Mouse (Mus musculus): ENCODE measurements around the gene Tnip1. TPM values are rescaled to one million over a fixed set of nuclear protein-coding genes. Genes with fewer than 3 reads are reported as not detected.
A peak's percentile ranks its signal among the peaks of the same experiment; 100 is the strongest.

Tnip1 gene
- 14.4 and 18.4 TPM in 2 replicates for polyA plus RNA-seq (2011; ENCODE audit: insufficient read length, low read depth, missing spikeins)

- no peaks in the 10 kb centered on the region for H3K4me1 ChIP-seq (ENCODE audit: control insufficient read depth, insufficient read depth, low read length)
- H3K4me3 ChIP-seq (ENCODE audit: insufficient read depth, low read length): no peak within 1 kb of the TSS
- no peak within 1 kb of the TSS for H3K27ac ChIP-seq (ENCODE audit: insufficient read depth, low read length)
- no peak for TF ChIP-seq POLR2A (IDR thresholded peaks at IDR 0.05; ENCODE audit: low read depth, low read length)
- TF ChIP-seq CTCF (IDR thresholded peaks at IDR 0.05; ENCODE audit: borderline replicate concordance, insufficient read depth, low read length): no peak
Measured at GRCm38 (mm10) chr11:54962810-54963209, at the start of gene Tnip1. Tnip1 (minus strand) TSS chr11:54962917.

DNA sequence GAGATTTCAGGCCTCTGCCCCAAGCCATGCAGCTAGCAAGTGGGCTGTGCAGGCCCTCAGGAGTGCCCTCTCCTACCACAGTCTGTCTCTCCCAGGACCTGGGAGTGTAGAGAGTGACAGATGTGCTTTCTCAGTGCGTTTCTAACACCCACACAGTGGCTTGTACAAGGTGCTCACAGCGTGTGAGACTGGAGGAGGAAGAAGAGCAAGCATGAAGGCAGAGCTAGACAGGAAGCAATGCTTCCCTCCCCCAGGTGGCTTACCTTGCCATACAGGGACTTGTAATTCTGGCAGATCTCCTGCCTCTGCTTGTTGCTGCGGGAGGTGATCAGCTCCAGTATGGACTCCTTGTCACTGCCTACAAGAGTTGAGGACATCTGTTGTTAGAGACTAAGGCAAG lies 48.7 kb upstream of the Tnip1 start:
- no peak for TF ChIP-seq CTCF (IDR thresholded peaks at IDR 0.05; ENCODE audit: borderline replicate concordance, insufficient read depth, low read length)
- TF ChIP-seq POLR2A (IDR thresholded peaks at IDR 0.05; ENCODE audit: low read depth, low read length): no peak
- Histone ChIP-seq H3K4me3 (ENCODE audit: insufficient read depth, low read length) (no peak overlapping the region), H3K4me1 (ENCODE audit: control insufficient read depth, insufficient read depth, low read length) (no peaks in the 10 kb centered on the region)

GRCm38 (mm10) chr11:55008230-55008629 lies 45.5 kb upstream of the Tnip1 start:
- TF ChIP-seq CTCF (IDR thresholded peaks at IDR 0.05; ENCODE audit: borderline replicate concordance, insufficient read depth, low read length) (no peak), POLR2A (IDR thresholded peaks at IDR 0.05; ENCODE audit: low read depth, low read length) (no peak)
- H3K4me1 ChIP-seq (ENCODE audit: control insufficient read depth, insufficient read depth, low read length): no peaks in the 10 kb centered on the region
- no peak overlapping the region for H3K27ac ChIP-seq (ENCODE audit: insufficient read depth, low read length)
- no peak overlapping the region for H3K4me3 ChIP-seq (ENCODE audit: insufficient read depth, low read length)

More for the DNA sequence above, 48.7 kb upstream of the Tnip1 start:
- no peak overlapping the region for H3K27ac ChIP-seq (ENCODE audit: insufficient read depth, low read length)

DNA sequence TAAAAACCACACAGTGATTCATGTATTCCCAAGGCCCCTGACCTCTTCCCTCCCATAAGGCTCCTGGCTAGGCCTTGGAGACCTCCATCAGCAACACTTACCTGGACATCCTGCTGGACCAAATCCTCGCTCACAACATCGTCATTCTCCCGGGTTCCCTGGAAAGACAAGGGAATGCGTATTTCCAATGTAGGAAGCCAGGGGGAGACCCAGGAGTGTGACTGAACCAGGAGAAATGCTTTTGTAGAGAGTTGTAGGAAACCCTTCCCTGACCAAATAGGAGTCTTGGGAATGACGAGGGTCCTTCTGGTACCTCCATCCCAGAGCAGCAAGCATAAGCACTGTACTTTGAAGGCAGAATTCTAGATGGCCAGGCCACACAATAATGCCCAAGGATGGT lies 43.0 kb upstream of the Tnip1 start:
- H3K27ac ChIP-seq (ENCODE audit: insufficient read depth, low read length): no peak overlapping the region
- no peaks in the 10 kb centered on the region for H3K4me1 ChIP-seq (ENCODE audit: control insufficient read depth, insufficient read depth, low read length)
- H3K4me3 ChIP-seq (ENCODE audit: insufficient read depth, low read length): no peak overlapping the region
- no peak for TF ChIP-seq POLR2A (IDR thresholded peaks at IDR 0.05; ENCODE audit: low read depth, low read length)
- no peak for TF ChIP-seq CTCF (IDR thresholded peaks at IDR 0.05; ENCODE audit: borderline replicate concordance, insufficient read depth, low read length)

GRCm38 (mm10) chr11:55004970-55005502 lies 42.3 kb upstream of the Tnip1 start:
- no peak for TF ChIP-seq POLR2A (IDR thresholded peaks at IDR 0.05; ENCODE audit: low read depth, low read length)
- no peak for TF ChIP-seq CTCF (IDR thresholded peaks at IDR 0.05; ENCODE audit: borderline replicate concordance, insufficient read depth, low read length)
- Histone ChIP-seq H3K4me1 (ENCODE audit: control insufficient read depth, insufficient read depth, low read length) (no peaks in the 10 kb centered on the region), H3K27ac (ENCODE audit: insufficient read depth, low read length) (no peak overlapping the region), H3K4me3 (ENCODE audit: insufficient read depth, low read length) (no peak overlapping the region)

- Histone ChIP-seq H3K4me3 (ENCODE audit: insufficient read depth, low read length) (no peak overlapping the region), H3K27ac (ENCODE audit: insufficient read depth, low read length) (no peak overlapping the region), H3K4me1 (ENCODE audit: control insufficient read depth, insufficient read depth, low read length) (no peaks in the 10 kb centered on the region)
- TF ChIP-seq POLR2A (IDR thresholded peaks at IDR 0.05; ENCODE audit: low read depth, low read length) (no peak), CTCF (IDR thresholded peaks at IDR 0.05; ENCODE audit: borderline replicate concordance, insufficient read depth, low read length) (no peak)
Measured at GRCm38 (mm10) chr11:54998708-54999107, 36.0 kb upstream of the Tnip1 start.

DNA sequence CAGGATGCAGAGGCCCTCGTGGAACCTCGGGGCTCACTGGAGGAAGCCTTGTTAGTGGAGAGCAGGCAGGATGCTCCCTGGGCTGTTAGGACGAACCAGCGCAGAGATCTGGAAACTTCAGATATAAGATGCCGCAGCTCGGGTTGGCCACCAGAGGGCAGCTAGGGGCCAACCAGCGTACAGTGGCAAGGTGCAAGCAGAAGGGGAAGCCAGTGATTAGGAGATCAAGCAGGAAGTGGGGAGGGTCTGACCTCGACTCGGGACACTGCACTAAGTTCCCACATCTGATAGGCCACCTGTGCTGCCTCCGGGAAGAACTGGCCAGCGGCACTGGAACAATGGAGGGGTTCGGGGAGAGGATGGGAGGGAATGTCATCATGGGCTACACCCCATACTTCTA lies 35.6 kb upstream of the Tnip1 start:
- no peaks in the 10 kb centered on the region for H3K4me1 ChIP-seq (ENCODE audit: control insufficient read depth, insufficient read depth, low read length)
- no peak overlapping the region for H3K4me3 ChIP-seq (ENCODE audit: insufficient read depth, low read length)
- no peak for TF ChIP-seq POLR2A (IDR thresholded peaks at IDR 0.05; ENCODE audit: low read depth, low read length)
- peak; percentile 87 for TF ChIP-seq CTCF (IDR thresholded peaks at IDR 0.05; ENCODE audit: borderline replicate concordance, insufficient read depth, low read length)
- H3K27ac ChIP-seq (ENCODE audit: insufficient read depth, low read length): no peak overlapping the region

DNA sequence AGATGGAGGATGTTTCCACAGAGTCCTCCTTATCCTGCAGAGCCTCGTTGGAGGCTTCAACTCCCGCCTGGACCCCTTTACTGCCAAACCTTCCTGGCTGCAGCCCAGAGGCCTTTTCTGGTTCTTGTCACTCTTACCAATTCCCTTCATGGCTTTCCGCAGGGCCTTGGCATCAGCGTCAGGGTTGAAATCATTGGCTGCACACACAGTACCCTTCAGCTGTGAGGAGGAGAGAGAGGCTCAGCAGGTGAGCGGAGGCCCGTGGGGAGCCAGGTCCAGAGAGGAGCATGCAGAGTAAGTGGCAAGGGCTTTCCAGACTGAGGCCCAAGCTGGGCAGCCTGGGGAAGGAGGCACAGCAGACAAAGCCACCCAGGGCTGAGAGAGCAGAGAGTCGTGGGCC lies 33.5 kb upstream of the Tnip1 start:
- Histone ChIP-seq H3K27ac (ENCODE audit: insufficient read depth, low read length) (no peak overlapping the region), H3K4me1 (ENCODE audit: control insufficient read depth, insufficient read depth, low read length) (no peaks in the 10 kb centered on the region), H3K4me3 (ENCODE audit: insufficient read depth, low read length) (no peak overlapping the region)
- TF ChIP-seq CTCF (IDR thresholded peaks at IDR 0.05; ENCODE audit: borderline replicate concordance, insufficient read depth, low read length) (no peak), POLR2A (IDR thresholded peaks at IDR 0.05; ENCODE audit: low read depth, low read length) (no peak)

GRCm38 (mm10) chr11:54989920-54990319 lies 27.2 kb upstream of the Tnip1 start:
- no peaks in the 10 kb centered on the region for H3K4me1 ChIP-seq (ENCODE audit: control insufficient read depth, insufficient read depth, low read length)
- TF ChIP-seq POLR2A (IDR thresholded peaks at IDR 0.05; ENCODE audit: low read depth, low read length): no peak
- TF ChIP-seq CTCF (IDR thresholded peaks at IDR 0.05; ENCODE audit: borderline replicate concordance, insufficient read depth, low read length): no peak
- H3K27ac ChIP-seq (ENCODE audit: insufficient read depth, low read length): no peak overlapping the region
- H3K4me3 ChIP-seq (ENCODE audit: insufficient read depth, low read length): no peak overlapping the region

DNA sequence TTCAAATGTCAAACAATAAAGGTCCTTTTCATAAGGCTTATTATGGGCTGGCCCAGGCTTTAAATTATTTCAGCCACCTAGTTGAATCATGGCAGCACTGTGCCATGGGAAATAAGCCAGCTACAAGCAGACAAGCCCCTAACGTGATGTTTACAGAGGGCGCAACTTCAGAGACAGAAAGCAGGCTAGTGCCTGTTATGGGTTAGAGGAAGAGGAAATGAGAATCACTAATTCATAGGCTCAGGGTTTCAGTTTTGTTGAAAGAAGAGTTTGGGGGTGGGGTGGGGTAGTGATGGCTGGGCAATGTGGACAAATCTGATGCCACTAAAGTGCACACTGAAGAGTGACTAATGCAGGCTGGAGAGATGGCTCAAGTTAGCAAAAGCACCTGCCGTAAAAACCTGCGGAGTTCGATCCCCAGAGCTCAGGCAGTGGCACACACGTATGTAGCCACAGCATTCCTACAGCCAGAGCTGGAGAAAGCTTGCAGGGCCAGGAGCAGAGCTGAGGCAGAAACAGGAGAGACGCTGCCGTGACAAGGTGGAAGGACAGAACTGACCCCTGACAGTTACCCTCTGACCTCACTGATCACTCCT lies 26.1 kb upstream of the Tnip1 start:
- no peak for TF ChIP-seq CTCF (IDR thresholded peaks at IDR 0.05; ENCODE audit: borderline replicate concordance, insufficient read depth, low read length)
- no peak for TF ChIP-seq POLR2A (IDR thresholded peaks at IDR 0.05; ENCODE audit: low read depth, low read length)
- no peak overlapping the region for H3K4me3 ChIP-seq (ENCODE audit: insufficient read depth, low read length)
- H3K4me1 ChIP-seq (ENCODE audit: control insufficient read depth, insufficient read depth, low read length): no peaks in the 10 kb centered on the region
- H3K27ac ChIP-seq (ENCODE audit: insufficient read depth, low read length): no peak overlapping the region
